Mouse (Mus musculus) ZHBTc4 (cell line): ENCODE measurements around the gene Fam83f.

ENCODE experiments used
- DNase-seq: peaks from one replicate; pipeline ENCODE4 v3.0.0-alpha.2; 2011; ENCODE audit warnings: low read depth, low spot score

Gene Fam83f

DNA sequence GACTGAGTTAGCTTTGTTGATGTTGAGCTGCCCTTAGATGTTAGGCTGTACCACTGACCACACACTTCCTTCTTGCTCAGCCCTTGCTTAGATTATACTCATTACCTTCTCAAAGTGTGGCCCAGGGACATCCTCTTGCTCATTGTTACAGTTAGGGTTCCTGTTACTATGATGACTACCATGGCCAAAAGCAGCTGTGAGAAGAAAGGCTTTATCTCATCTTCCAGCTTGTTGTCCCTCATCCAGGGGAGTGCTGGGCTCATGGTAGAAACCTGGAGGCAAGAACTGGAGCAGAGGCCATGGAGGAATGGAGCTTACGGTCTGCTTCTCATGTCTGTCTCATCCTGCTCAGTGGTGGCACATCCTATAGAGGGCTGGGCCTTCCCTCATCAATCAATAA is 68.3 kb downstream of the Fam83f start:
- no peak for DNase-seq

DNA sequence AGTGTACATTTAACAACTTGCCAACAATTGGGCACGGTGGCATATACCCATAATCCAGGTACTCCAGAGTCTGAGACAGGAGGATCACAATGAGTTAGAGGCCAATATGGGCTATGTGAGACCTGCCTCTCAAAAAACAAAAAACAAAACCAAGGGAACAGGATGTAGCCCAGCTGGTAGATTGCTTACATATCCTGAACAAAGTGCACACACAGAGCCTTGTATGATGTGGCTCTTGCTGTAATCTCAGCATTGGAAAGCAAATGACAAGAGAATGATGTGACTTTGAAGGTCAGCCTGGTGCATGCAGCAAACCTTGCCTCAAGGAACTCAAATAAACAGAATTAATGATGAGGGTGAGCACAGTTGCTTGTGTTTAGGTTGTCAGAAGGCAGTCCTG is 70.2 kb downstream of the Fam83f start:
- no peak for DNase-seq

- DNase-seq = peak; percentile 55
Measured at GRCm38 (mm10) chr15:80742991-80743474, 71.4 kb downstream of the Fam83f start.

DNA sequence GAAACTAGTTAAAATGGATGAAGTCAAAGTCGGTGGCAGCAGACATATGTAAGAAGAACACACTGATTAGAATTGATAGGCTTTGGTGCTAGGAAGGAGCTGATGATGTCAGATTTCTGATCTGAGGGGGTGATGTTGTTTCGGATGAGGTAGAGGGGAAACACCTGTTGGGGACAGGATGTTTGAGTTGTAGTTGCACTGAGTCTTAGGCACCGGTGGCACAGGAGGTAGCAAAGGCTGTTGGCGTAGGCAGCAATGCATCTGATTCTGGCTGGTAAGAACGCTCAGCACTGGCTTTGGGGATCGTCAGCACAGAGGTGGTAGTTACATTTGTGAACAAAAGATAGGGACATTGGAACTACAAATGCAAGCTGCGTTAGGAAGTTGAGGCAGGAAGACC is 72.0 kb downstream of the Fam83f start:
- DNase-seq = no peak

GRCm38 (mm10) chr15:80744667-80745422 is 73.2 kb downstream of the Fam83f start:
- no peak for DNase-seq

DNA sequence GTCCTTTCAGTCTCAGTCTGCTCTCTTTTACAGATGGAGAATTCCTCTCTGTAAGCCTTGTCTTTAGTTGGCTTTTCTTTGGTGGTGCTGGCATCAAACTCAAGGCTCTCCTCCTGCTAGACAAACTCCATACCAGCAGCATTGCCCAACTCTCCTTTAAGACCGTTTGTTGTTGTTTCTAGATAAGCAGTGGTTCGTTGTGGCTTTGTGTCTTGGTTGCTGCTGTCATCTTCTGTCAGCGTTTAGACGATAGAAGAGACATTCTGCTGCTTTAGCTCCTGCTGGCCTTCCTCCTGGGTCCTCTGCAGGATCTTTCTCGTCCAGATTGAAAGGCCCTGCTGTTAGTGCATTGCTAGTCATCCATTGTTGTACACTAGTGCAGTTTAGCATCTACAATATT is 77.3 kb downstream of the Fam83f start:
- DNase-seq = no peak
